Mouse (Mus musculus) ovary, adult 18-20 months (tissue): Measurements from ENCODE around the gene Setd4.
A peak's percentile ranks its signal among the peaks of the same experiment; 100 is the strongest.
"Not testable (repeated sequence)": the region's sequence is repeated elsewhere in the genome, so short reads cannot be mapped to it uniquely, and the experiment has no call there.

Source experiments
- DNase-seq: peaks from one replicate; pipeline ENCODE4 v3.0.0; 2022; ENCODE audit warnings: low spot score, mixed read lengths

Gene Setd4

DNA sequence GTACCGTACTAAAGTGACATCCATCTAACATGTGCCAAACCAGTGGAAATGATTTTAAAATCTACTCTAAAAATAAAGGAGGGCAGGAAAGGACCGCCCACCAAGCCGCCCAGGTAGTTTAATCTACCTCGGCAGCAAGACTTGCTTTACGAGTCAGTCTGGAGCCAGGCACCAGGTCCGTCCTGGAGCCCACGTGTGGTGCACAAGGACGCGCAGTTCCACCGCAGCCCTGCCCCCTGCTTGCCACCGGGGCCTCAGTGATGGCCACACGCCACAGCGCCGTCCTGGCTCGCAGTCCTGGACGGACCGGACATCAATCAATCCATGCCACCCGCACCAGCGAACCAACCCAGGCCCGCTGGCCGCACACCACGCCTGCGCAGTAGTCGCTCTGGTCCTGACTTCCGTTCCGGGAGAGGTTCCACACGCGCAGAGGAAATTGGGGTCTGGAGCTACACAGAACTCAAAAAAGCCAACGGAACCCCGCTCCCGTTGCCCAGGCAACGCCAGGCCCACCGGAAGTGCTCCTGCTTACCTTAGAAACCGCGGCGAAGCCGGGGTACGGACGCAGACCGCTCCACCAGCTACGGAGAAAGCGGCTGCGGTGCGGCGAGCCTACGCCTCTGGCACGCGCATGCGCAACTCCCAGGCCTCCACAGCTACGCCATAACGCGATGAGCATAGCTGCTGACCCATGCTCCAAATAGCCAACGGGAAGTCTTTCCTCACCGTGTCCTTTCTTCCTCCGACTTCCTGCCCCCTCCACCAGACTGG, at the start of gene Setd4:
TSS of gene Setd4 (minus strand) at position 625 of the 774 bp plus-strand sequence.
- DNase-seq: peak; percentile 87

DNA sequence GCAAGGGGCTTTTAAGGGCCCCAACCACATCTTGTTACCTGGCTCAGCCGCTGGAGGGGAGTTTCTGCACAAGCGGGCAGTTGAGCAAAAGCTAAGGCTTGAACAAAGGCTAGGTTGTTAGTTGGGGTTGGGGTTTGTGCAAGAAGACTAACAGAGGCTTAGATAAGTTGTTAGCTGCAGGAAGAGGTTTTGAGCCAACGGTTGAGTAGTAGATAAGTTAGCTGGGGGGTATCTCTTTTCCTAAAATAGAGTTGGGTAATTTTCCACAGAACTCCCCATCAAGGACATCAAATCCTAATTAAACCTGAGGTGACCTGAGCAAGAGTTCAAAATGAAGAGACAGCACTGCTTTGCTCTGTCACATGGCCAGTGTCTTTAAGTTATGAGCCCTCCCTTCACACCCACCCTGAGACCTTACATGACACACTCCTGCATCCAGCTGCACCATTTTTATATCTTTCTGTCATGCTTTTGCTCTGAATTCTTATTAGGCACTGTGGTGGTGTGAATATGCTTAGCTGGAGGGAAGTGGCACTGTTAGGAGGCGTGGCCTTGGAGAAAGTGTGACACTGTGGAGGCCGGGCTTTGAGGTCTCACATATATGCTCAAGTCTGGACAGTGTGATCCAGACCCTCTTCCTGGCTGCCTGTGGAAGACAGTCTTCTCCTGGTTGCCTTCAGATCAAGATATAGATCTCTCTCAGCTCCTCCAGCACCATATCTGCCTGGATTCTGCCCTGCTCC, 44.7 kb upstream of the Setd4 start:
- no peak for DNase-seq

DNA sequence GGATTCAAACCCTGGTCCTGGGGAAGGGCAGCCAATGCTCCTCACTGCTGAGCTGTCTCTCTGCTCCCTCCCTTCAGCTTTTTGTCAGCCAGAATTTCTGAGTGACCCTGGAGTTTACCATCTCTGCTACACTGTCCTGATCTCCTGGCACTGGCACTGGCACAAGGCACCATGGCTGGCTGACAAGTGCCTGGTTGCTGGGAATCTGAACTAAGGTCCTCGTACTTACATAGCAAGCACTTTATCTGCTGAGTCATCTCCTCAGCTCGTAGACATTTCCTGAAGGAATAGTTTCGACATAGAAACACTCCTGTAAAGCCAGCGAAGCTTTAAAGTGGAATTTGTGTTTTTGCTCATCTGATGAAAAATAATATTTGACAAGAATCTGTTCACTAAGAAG, 40.1 kb upstream of the Setd4 start:
- DNase-seq: no peak

DNA sequence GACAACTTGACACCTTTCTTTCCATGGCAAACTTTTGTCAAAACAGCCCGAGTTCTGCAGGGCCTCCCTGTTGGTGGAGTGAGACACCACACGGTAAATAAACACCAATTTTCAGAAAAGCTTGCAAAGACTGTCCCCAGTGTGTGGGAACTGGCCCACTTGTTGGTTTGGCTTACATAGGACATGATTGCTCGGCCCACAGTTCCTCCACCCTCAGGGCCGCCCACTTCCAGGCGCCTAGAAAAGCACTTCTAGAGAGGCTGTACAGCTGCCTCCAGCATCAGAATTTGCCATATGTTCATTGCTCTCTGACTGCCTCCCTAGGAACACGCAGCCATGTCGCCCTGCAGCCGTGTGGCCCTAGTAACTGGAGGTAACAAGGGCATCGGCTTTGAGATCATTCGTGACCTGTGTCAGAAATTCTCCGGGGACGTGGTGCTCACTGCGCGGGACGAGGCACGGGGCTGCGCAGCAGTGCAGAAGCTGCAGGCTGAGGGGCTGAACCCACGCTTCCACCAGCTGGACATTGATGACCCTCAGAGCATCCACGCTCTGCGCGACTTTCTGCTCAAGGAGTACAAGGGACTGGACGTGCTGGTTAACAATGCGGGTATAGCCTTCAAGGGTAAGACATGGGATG, 24.0 kb upstream of the Setd4 start, which contains the start of gene Gm5678:
TSS of gene Gm5678 (plus strand) at position 337 of the 640 bp plus-strand sequence.
- no peak for DNase-seq

DNA sequence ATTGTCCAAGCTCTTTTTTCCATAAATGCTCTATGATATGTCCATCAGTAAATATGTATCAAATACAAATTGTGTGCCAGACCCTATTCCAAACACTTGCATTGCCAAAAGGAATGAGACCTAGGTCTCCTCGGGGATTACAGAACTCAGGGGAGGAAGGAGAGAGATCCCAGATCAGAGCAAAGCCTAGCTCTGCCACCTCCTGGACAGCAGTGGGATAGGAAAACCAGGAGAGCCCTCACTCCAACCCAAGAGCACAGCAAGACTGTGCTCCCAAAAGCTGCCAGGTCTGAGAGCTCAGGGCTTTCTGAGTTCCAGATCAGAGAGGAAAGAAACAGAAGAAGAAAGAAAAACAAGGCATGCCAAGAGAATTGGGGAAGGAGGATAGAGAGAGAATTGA, 22.9 kb upstream of the Setd4 start:
- no peak for DNase-seq

DNA sequence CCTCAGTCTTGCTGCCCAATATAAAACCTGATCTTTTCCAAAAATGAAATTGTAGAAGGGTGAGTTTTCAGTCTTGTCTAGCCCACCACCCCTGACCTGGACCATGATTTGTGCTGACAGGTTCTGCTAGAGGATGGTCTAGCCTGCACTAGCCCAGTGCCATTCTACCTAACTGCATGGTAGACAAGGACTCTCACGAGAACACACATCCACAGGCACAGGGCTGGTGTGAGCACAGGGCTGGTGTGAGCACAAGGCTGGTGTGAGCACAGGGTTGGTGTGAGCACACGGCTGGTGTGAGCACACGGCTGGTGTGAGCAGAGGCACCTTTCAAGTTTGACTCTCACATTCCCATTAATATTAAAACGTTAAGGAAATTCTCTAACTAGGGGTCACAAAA, 20.8 kb upstream of the Setd4 start:
- no peak for DNase-seq

DNA sequence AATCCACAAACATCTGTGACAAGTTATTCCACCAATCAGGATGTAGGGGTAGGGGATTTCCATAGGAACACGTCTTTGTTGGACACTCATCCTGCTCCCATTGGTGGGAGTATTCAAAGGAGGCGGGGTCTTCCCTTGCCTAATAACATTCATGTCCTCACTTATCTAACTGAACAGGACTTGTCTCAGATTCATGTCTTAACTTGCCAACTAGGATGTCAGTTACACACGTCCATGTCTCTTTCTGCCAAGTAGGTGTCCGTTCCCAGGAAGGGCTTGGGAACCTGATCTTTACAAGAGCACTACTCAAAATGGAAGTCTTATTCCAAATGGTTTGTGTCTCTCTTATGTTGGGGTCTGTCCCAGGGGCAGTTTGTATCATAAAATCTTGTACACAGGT, 19.9 kb upstream of the Setd4 start:
- not testable (repeated sequence) for DNase-seq

DNA sequence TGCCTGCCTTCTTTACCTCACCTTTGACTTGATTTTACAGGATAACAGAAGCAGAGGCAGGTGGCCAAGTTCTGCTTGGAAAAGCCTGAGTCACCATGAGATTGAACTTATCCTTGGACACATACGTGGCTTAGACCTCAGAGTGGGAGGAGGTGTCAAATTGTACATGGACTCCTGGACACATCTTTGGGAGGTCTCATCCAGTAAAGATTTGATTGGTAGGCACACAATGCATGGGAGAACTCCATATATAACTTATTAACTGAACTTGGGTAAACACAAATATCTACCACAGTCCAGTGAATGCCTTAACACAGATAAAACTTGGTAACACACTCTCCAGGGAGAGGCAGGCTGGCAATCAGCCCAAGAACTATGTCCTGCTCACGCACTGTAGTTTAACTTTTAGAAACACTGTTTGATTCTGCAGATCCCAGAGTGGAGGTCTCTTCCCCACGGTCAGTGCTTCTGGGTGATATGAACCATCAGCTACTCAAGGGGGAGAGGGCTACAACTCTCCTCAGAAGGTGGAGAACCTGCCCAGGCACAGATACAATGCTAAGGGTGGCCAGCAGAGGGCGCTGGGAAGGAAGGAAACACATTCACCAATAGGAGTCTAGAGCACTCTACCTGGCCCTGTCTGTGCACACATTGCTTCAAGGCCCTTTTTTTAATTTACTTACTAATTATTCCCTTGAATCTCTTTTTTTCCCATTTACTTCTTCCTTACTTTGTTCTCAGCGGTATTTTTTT, 11.4 kb upstream of the Setd4 start:
- DNase-seq: no peak

DNA sequence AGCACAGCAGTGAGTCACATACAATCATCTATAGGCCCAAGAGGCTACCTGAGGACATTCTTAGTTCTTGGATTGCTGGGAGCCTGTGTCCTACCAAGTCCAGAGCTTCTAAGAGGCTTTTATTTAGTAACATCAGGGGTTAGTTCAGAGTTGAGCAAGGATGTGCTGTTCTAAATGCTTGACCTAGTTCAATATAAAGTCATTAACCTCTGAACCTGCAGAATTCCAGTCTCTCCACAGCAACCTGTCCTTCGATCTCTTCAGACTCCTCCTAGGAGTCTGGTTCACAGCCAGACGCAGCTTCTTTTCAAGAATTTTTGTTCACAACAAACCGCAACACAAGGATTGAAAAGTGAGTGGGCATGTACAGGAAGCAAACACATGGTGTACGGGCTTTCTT, 7.1 kb upstream of the Setd4 start:
- no peak for DNase-seq

DNA sequence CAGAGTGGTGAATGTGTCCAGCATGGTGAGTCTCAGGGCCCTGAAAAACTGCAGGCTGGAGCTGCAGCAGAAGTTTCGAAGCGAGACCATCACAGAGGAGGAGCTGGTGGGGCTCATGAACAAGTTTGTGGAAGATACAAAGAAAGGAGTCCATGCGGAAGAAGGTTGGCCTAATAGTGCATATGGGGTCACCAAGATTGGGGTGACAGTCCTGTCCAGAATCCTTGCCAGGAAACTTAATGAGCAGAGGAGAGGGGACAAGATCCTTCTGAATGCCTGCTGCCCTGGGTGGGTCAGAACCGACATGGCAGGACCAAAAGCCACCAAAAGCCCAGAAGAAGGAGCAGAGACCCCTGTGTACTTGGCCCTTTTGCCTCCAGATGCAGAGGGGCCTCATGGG, 5.9 kb upstream of the Setd4 start:
- no peak for DNase-seq

DNA sequence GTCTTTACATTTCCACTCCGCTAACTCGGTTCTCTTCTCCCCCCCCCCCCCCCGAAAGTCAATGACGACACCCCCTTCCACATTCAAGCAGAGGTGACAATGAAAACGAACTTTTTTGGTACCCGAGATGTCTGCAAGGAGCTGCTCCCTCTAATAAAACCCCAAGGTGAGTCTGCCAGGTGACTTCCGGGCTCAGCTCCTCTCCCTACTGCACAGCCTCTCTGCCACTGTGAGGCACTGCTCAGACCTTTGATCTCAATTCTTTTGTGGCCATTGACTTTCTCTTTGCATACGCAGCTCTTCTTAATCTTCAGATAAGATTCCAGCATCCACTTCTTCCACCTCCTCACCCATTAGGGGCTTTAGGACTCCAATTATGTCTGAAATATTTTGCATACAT, 4.9 kb upstream of the Setd4 start:
- no peak for DNase-seq

DNA sequence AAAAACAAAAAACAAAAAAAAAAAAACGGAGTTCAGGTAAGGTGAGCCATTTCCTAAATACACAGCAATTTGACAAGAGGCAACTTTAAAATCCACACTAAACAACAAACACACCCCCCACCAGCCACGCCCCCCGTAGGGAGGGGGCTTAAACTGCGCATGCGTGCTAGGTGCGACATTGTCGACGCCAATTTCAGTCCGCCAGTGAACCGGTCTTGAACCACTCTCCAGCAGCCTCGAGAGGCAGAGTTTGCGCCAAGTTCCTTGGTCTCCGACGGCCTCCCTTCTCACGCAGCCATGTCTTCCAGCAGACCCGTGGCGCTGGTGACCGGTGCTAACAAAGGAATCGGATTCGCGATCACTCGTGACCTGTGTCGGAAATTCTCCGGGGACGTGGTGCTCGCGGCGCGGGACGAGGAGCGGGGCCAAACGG, 3.8 kb upstream of the Setd4 start:
- DNase-seq: peak; percentile 78

DNA sequence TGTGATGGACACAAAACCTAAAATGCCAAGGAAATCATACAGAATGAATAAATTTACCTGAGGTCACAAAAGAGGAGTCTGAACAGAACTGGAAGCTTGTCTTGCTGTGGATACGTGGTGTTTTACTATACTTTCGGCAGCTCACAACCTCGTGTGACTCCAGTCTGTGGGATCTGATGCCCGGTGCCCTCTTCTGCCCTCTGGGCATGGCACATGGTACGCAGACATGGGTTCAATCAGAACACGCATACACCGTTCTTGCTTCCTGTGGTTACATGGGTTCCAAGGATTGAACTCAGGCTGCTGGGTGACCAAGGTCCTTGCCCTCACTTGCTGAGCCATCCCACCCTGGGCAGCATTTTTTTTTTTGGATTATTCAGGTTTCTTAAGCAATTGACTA, 2.3 kb upstream of the Setd4 start:
- no peak for DNase-seq

DNA sequence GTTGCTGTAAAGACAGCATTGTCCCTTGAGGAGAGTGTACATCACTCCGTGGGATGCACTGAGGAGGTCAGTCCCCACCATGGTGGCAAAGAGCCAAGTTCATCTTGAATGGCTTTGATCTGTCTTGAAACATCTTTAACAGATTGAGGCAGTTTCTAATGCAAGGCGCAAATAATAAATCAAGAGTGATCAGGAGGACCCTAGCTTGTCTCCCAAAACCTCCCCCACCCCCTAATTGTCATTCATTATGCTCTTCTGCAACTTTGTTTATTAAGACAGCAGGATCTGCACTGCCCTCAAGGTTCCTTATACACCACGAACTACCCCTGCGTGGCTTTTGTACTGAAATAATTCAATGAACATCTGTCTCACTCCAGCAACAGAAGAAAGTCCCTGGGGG, 1.7 kb upstream of the Setd4 start, which contains the start of gene Cbr1:
TSS of gene Cbr1 (plus strand) at position 301 of the 400 bp plus-strand sequence.
- DNase-seq: no peak

DNA sequence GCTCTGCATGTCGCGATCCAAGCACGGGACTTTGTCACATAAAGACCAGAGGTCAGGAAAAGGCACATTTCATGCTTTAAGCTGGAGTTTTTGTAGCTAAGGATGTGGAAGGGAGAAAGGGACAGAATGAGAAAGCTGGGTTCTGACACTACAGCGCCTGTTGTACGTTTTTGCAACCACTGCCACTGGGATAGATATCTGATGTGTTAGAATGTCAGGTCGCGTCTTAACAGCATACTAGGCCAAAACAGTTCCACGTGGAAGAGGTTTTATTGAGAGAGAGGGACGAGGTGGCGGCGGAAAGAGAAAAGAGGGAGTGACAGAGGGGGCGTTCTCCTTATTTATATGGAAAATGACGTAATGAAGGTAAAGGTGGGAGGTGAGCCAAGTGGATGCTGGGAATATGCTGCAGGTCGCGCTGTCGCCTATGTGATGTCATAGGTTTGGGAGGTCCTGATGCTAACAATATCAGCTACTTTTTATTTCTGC, 662 bp upstream of the Setd4 start:
- no peak for DNase-seq

DNA sequence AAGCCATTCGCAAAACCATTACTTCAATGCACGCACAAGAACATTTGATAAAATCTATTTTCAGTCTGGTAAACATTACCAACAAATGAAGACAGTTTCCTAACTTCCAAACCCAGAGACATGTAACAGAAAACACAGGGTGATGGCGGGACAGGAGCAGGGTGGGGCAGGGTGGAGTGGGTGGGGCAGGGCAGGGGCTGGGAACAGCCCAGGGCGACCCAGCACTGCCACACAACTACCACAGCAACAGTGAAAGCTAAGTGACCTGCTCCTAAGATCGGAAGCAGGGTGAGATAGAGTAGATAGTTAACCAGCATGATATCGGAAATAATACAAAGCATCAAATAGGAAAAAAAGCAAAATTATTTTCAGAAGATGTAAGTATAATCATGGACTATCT, 4.4 kb downstream of the Setd4 start:
- no peak for DNase-seq

DNA sequence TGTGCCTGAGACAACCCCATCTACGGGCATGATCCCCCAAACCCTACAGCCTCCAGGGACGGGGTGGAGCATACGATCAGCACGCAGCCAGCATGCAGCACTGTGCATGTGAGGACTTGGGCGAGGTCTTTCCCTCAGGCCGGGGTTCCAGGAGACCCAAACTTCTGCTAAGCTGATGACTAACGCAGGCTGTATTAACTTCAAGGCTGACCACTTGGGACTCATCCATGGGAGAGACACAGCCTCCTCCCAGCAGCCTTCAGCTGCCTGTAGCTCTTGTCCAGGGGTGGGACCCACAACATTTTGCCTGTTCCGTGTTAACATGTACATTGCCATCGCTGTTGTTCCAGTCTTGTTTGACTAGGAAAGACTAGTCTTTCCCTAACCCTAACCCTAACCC, 6.3 kb downstream of the Setd4 start:
- DNase-seq: no peak

DNA sequence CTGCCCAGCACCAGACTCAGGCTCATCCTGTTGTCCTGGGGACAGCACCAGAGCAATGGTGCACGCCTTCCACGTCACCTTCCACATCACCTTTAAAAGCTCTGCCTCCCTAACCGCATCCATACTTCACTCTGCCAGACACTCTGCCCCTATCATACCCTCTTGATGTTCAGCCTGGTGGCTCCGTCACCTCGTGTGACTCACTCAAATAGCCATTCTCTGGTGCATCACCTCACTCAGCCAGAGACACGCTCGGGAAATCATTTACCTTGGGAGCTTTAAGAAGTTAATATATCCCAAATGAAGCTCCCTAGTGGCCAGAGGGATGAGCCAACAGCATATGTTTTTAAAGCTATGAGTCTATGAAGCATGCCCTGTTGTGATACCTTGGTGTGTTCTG, 7.1 kb downstream of the Setd4 start:
- DNase-seq: no peak

DNA sequence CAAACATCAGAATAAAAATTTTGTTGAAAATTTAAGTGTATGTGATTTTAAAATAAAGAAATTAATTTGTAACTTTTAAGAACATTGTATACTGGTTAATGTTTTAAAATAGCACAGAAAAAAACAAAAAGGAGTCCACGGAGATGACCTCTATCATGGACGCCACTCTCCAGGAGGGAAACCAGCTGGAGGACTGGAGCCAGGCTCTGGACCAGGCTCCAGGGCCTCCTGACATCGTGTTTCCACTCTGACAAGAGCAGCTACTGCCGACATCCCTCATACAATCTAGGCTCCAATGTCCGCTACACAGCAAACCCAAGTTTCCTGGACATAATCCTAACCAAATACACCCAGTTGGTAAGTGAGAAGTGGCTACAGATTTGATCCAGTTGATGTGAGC, 8.1 kb downstream of the Setd4 start:
- DNase-seq: no peak

DNA sequence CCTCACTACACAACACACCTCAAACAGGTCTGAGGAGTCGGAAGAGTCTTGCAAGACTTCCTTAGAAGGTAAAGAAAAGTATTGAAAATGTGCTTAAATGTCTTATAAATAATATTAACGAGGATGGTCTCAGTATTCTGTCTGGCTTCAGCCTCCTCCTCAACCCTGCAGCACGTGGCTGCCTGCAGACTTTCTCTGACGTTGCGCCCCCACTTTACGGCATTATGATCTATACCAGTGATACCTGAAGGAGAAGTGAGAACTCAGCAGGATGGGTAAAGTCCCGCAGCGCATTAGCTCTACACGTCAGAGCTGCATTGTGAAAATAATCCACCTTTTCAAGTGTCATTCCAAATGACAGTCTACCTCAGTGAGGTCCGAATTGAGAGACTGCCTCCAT, 9.4 kb downstream of the Setd4 start:
- DNase-seq: no peak

DNA sequence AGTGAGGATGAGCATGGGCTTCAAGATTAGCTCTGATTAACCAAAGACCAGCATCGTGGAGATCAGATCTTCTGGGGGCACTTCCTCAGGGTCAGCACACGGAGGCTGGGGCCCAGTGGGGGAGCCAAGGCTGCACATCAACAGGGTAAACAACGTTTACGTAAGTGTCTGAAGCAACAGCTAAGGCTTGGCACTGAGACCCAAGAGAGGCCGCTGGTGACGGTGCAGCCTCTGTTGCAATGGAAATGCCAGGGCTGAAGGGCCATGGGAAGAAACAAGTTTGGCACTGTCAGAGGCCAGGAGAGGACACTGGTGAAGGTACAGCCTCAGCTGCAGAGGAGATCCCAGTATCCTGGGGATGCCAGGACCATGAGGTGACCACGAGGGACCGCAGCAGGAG, 10.5 kb downstream of the Setd4 start:
- DNase-seq: no peak

DNA sequence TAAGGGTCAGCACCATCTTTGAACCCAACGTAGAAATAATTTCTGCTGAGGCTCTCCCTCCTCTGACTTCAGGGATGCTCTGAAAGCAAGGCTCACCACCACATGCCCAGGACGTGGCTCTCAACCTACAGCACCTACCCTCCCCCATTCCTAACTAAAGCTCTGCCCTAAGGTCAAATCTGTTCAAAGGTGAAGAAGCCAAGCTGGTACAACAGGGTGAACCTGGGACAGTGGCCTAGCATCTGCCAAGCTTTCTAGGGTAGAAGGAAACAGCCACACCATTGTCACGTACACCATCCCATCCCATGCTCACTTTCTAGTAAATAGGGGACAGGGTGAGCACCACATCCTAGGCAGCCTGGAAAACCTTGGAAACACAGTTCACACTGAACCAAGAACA, 11.2 kb downstream of the Setd4 start:
- DNase-seq: no peak
